Mouse (Mus musculus) neural tube, embryonic 14.5 days (tissue): ENCODE data around the gene Psmc1. TPM values are rescaled to one million over a fixed set of nuclear protein-coding genes. Genes with fewer than 3 reads are reported as not detected.

ENCODE experiments used
- ATAC-seq: fragments of 200-750 bp; cut with Nextera tagmentation; 2 replicates; pipeline ENCODE4 v1.8.0; 2017; ENCODE audit warnings: low read depth, mild to moderate bottlenecking, moderate TSS enrichment, moderate library complexity
- H3K27ac ChIP-seq: fragments of 300-500 bp; sonication (generic); 2 replicates; pipeline ENCODE4 v1.5.1; 2014; ENCODE audit warnings: low read depth, mild to moderate bottlenecking, control low read depth, low read length, moderate library complexity, mixed read lengths
- H3K27me3 ChIP-seq: fragments of 300-500 bp; sonication (generic); 2 replicates; pipeline ENCODE4 v1.6.1; 2014; ENCODE audit warnings: low read length; ENCODE audit not compliant: control insufficient read depth, insufficient read depth
- H3K36me3 ChIP-seq: fragments of 300-500 bp; sonication (generic); 2 replicates; pipeline ENCODE4 v1.6.1; 2014; ENCODE audit warnings: low read length, mixed read lengths; ENCODE audit not compliant: control insufficient read depth, insufficient read depth
- H3K4me1 ChIP-seq: fragments of 300-500 bp; sonication (generic); 2 replicates; pipeline ENCODE4 v1.6.1; 2014; ENCODE audit warnings: low read length; ENCODE audit not compliant: control insufficient read depth, insufficient read depth
- H3K4me2 ChIP-seq: fragments of 300-500 bp; sonication (generic); 2 replicates; pipeline ENCODE4 v1.6.1; 2014; ENCODE audit warnings: mild to moderate bottlenecking, low read depth, low read length, control low read depth
- H3K4me3 ChIP-seq: fragments of 300-500 bp; sonication (generic); 2 replicates; pipeline ENCODE4 v1.5.1; 2014; ENCODE audit warnings: low read depth, low read length, control low read depth, mixed read lengths
- H3K9ac ChIP-seq: fragments of 300-500 bp; sonication (generic); replicated peaks from 2 replicates; pipeline ENCODE4 v1.6.1; 2014; ENCODE audit warnings: low read depth, mild to moderate bottlenecking, control low read depth, low read length, mixed read lengths
- H3K9me3 ChIP-seq: fragments of 300-500 bp; sonication (generic); 2 replicates; pipeline ENCODE4 v1.6.1; 2016; ENCODE audit warnings: low read length; ENCODE audit not compliant: control insufficient read depth
- WGBS: fragments of 180-500 bp; shearing (Covaris S2); extraction: QIAGEN DNeasy Blood & Tissue Kit; methylation state at CpG from one replicate; pipeline ENCODE4 v1.1.7; 2014; 5-methylcytosine and 5-hydroxymethylcytosine counted together
- polyA plus RNA-seq: library from polyadenylated mRNA; unstranded; fragments of >200 nt; fragmentation: Nextera tagmentation; extraction: Ambion mirVana; gene quantifications from 2 replicates; pipeline ENCODE4 v1.2.1, GENCODE M21; 2014

Gene Psmc1
- polyA plus RNA-seq, 1 experiment from 2014 or later: 281 TPM

DNA sequence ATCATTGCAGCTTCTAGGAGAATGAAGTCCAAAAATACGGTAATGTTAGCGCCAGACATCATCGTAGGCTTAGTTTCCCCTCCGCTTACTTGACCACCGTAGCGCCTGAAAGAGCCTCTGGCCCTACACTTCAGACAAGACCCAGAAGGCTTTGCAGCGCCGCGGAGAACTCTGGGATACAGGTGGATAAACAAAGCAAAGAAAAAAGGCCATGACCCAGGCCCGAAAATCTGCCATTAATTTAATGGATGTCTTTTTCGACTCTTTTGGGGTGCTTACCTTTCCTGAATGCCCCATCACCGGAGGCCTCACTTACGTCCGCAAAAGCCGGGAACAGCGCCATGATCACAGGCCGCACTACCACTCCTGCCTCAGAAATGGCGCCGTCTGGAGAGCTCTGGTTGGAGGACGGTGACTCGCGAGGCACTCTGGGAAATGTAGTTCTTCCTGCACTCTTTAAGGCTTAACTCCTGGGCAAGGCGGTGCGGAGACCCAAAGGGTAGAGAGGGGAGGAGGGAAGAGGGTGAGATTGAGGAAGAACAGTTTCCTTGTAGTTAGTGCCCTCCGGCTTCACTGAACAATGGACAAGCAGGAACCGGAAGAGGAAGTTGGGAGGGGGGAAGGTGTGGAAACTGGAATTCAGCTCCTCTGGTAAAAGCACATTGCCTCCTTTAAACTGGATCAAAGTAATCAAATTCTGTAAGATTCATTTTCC is 49.5 kb downstream of the Psmc1 start, which contains the start of gene Nrde2:
Nrde2 (minus strand) TSS at position 393 of the 715 bp plus-strand sequence.
- Histone ChIP-seq H3K4me3 (peak within 1 kb of the TSS; percentile 41), H3K27ac (peak within 1 kb of the TSS; percentile 60; the same call in 1 of the 2 replicates), H3K9me3 (no peaks in the 10 kb centered on the region), H3K4me1 (peaks cover 6% of the 10 kb centered on the region; the same call in 1 of the 2 replicates), H3K4me2 (peak within 1 kb of the TSS; percentile 66), H3K36me3 (no peaks in the 10 kb centered on the region), H3K27me3 (no peaks in the 10 kb centered on the region), H3K9ac (peak within 1 kb of the TSS; percentile 64)
- peak; percentile 99 for ATAC-seq
- under 1% methylated on average over 26 of the region's 26 CpGs for WGBS

- no peaks in the 10 kb centered on the region for H3K27me3 ChIP-seq
- H3K9me3 ChIP-seq: no peaks in the 10 kb centered on the region
- H3K4me3 ChIP-seq: no peak overlapping the region
- H3K36me3 ChIP-seq: no peaks in the 10 kb centered on the region
- WGBS: 81% methylated on average over 7 of the region's 7 CpGs
- H3K9ac ChIP-seq: no peak overlapping the region
- no peak overlapping the region for H3K4me2 ChIP-seq
- H3K4me1 ChIP-seq: 0 out of 2 replicates have a peak, but pooled peaks cover 3% of the 10 kb centered on the region
- no peak overlapping the region for H3K27ac ChIP-seq
- ATAC-seq: no peak
Observed at GRCm38 (mm10) chr12:100164991-100165500, 55.1 kb downstream of the Psmc1 start.

DNA sequence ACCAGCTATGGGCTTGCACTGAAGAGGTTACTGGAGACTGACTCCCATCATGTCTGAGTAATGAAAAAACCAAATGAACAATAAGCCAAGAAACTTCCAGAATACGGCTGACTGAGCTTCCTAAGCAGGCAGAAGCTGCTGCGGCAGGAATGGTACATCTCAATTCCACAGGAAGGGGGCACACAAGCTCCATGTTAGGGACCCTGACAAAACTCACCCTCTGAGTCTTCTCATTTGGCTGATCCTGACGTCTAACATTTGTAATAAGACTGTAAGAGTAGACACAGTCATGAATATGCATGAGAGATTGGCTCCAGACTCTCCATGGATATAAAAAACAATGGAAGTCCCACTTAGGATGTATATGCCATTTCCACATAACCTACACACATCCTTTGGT is 56.2 kb downstream of the Psmc1 start:
- no peaks in the 10 kb centered on the region for H3K9me3 ChIP-seq
- H3K36me3 ChIP-seq: no peaks in the 10 kb centered on the region
- WGBS: 16% methylated on average over 3 of the region's 3 CpGs
- H3K4me1 ChIP-seq: 0 out of 2 replicates have a peak, but pooled peaks cover 3% of the 10 kb centered on the region
- 0 out of 2 replicates have a peak overlapping the region, but pooled peaks have one; percentile 28 for H3K27ac ChIP-seq
- peak; percentile 79 for ATAC-seq
- H3K9ac ChIP-seq: no peak overlapping the region
- no peak overlapping the region for H3K4me2 ChIP-seq
- H3K27me3 ChIP-seq: no peaks in the 10 kb centered on the region
- H3K4me3 ChIP-seq: no peak overlapping the region

DNA sequence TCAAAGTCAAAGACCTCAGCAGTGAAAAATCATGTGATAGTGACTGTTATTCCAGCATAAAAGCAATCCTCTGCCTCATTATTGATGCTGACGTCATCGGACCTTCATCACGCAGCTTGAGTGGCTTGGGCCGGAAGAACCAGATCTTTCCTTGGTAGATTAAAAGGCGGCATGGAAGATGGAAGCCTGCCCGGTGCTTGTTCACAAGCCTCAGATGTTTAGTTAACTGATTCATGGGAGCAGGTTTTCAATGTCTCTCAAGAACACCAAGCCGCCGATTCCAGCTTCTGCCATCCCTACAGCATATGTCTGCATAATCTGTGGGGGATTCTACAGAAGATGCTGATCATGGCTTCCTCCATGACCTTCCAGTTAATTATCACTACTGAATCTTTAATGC is 57.0 kb downstream of the Psmc1 start:
- ATAC-seq: no peak
- no peak overlapping the region for H3K4me2 ChIP-seq
- H3K27ac ChIP-seq: no peak overlapping the region
- WGBS: 66% methylated on average over 8 of the region's 8 CpGs
- no peaks in the 10 kb centered on the region for H3K9me3 ChIP-seq
- H3K9ac ChIP-seq: no peak overlapping the region
- no peaks in the 10 kb centered on the region for H3K36me3 ChIP-seq
- H3K4me1 ChIP-seq: 0 out of 2 replicates have a peak, but pooled peaks cover 3% of the 10 kb centered on the region
- H3K4me3 ChIP-seq: no peak overlapping the region
- no peaks in the 10 kb centered on the region for H3K27me3 ChIP-seq

DNA sequence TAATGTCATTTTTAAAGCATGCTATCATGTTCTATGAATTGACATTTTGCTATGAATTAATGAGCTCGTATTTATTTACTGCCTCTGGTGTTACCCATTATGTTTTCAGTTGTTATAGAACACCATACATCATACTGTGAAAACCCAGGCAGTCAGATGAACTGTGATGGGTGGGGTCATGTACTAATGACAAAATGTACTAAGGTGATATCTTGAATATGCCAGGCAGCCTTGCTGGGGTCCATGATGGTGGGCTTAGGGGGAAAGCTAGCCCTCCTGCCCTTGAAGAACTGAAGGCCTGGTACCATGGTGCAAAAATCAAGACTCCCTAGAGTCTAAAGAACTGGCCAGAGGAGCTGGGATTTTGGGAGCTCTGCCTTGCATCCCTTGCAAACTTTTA is 57.5 kb downstream of the Psmc1 start:
- H3K4me1 ChIP-seq: 0 out of 2 replicates have a peak, but pooled peaks cover 3% of the 10 kb centered on the region
- no peaks in the 10 kb centered on the region for H3K36me3 ChIP-seq
- no peaks in the 10 kb centered on the region for H3K9me3 ChIP-seq
- WGBS: 86% methylated on average over 1 of the region's 1 CpGs
- peak; percentile 21; the same call in 1 of the 2 replicates for ATAC-seq
- no peak overlapping the region for H3K9ac ChIP-seq
- H3K27ac ChIP-seq: peak overlapping the region; percentile 79; the same call in 1 of the 2 replicates
- H3K4me3 ChIP-seq: no peak overlapping the region
- H3K4me2 ChIP-seq: 0 out of 2 replicates have a peak overlapping the region, but pooled peaks have one; percentile 44
- no peaks in the 10 kb centered on the region for H3K27me3 ChIP-seq

GRCm38 (mm10) chr12:100167931-100168871 is 58.2 kb downstream of the Psmc1 start:
- peak overlapping the region; percentile 32; the same call in 1 of the 2 replicates for H3K9ac ChIP-seq
- 10% methylated on average over 28 of the region's 28 CpGs for WGBS
- 0 out of 2 replicates have a peak, but pooled peaks cover 3% of the 10 kb centered on the region for H3K4me1 ChIP-seq
- H3K4me3 ChIP-seq: 0 out of 2 replicates have a peak overlapping the region, but pooled peaks have one; percentile 7
- no peaks in the 10 kb centered on the region for H3K36me3 ChIP-seq
- ATAC-seq: peak; percentile 79
- peak overlapping the region; percentile 79; the same call in 1 of the 2 replicates for H3K27ac ChIP-seq
- peak overlapping the region; percentile 44 for H3K4me2 ChIP-seq
- no peaks in the 10 kb centered on the region for H3K27me3 ChIP-seq
- H3K9me3 ChIP-seq: no peaks in the 10 kb centered on the region

DNA sequence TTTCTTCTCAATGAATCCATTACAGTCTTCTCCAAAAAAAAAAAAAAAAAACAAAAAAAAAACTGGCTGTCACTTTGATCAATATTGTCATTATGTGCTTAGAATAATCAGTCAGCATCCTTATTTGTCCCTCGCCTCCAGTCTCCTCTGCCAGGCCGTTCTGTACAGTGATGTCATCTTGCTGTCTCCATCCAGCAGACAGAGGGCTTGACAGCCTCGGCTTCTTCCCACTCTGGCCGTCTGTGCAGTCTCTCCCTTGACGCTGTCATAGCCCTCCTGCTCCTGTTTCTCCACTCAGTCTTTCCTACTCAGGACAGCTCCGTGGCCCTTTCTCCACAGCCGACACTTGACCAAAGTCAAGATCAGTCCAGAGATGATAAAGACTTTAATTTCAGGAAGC is 62.5 kb downstream of the Psmc1 start:
- ATAC-seq: no peak
- WGBS: 65% methylated on average over 7 of the region's 7 CpGs
- no peak overlapping the region for H3K9ac ChIP-seq

More for the DNA sequence above, 62.5 kb downstream of the Psmc1 start:
- Histone ChIP-seq H3K36me3 (no peaks in the 10 kb centered on the region), H3K9me3 (no peaks in the 10 kb centered on the region), H3K27me3 (no peaks in the 10 kb centered on the region), H3K4me1 (peaks cover 9% of the 10 kb centered on the region; the same call in 1 of the 2 replicates), H3K27ac (no peak overlapping the region), H3K4me3 (no peak overlapping the region), H3K4me2 (no peak overlapping the region)
